Mouse (Mus musculus): Measurements from ENCODE around the gene Setx. TPM values are rescaled to one million over a fixed set of nuclear protein-coding genes. Genes with fewer than 3 reads are reported as not detected.
"Not testable (repeated sequence)": the region's sequence is repeated elsewhere in the genome, so short reads cannot be mapped to it uniquely, and the experiment has no call there.

Setx gene
- polyA plus RNA-seq (2015; fragmentation: Nextera tagmentation; extraction: Ambion mirVana), result 14.4 and 15.8 TPM in 2 replicates

DNA sequence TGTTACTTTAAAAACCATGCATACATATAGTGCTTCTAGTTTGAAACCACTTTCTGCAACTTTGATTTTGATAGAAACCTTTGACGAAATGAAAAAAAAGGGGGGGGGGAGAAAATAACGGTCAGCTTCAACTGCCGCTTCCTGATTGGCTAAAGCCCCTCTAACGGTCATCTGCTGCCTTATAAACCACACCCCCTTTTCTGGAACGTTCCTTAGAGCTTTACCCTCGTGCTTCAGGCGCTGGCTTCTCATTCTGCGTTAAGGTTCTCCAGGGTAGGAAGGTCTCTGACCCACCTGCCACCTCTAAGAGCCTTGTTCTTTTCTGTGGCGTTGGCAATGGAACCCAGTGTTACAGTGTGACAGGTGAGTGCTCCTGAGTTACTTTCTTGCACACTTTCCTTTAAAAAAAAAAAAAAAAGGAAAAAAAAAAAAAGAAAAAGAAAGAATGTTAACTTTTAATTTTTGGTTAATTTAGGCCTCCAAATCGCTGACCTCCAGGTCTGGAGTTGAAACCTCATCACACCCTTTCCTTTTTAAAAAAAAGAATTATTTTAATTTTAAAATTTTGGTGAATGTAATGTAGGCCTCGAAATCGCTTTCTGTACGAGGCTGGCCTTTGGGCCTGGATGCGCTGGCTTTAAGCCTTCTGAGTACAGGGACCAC lies at the start of gene Setx:
Gene Setx, plus strand, starts transcription at position 275 of the 663 bp plus-strand sequence.
- WGBS, result 66% methylated on average over 14 of the region's 14 CpGs
- H3K27ac ChIP-seq, result peak within 1 kb of the TSS; percentile 96
- peaks cover 12% of the 10 kb centered on the region for H3K4me1 ChIP-seq
- ATAC-seq (replicated peaks), result peak; percentile 19; the same call in 1 of the 2 replicates
- H3K4me3 ChIP-seq, result peak within 1 kb of the TSS; percentile 97
- H3K27me3 ChIP-seq (replicated peaks), result no peaks in the 10 kb centered on the region
- H3K9ac ChIP-seq, result peak within 1 kb of the TSS; percentile 93
- peak within 1 kb of the TSS; percentile 80 for H3K4me2 ChIP-seq
- H3K36me3 ChIP-seq (replicated peaks), result no peaks in the 10 kb centered on the region
- H3K9me3 ChIP-seq, result no peaks in the 10 kb centered on the region

DNA sequence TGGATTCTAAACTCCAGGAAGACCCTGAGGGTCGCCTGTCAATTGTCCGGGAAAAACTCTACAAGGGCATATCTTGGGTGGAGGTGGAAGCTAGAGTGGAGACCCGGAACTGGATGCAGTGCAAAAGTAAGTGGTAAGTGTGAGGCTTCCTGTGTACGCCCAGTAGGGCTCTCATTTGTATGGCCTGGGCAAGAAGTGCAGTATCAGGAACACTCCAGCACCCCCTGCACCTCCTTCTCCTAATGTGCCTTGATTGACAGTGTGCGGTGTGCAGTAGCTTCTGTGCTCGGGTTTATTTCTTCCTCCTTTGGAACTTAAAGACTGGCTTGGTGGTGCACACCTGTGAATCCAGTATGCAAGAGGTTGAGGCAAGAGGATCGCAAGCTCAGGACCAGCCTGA lies 49.3 kb upstream of the Setx start:
- no peak for ATAC-seq (replicated peaks)
- H3K27ac ChIP-seq, result no peak overlapping the region
- H3K4me1 ChIP-seq, result no peaks in the 10 kb centered on the region
- no peak overlapping the region for H3K4me2 ChIP-seq
- H3K27me3 ChIP-seq (replicated peaks), result no peaks in the 10 kb centered on the region
- H3K36me3 ChIP-seq (replicated peaks), result peaks cover 49% of the 10 kb centered on the region
- no peak overlapping the region for H3K9ac ChIP-seq
- 97% methylated on average over 7 of the region's 7 CpGs for WGBS
- H3K4me3 ChIP-seq, result no peak overlapping the region
- no peaks in the 10 kb centered on the region for H3K9me3 ChIP-seq

DNA sequence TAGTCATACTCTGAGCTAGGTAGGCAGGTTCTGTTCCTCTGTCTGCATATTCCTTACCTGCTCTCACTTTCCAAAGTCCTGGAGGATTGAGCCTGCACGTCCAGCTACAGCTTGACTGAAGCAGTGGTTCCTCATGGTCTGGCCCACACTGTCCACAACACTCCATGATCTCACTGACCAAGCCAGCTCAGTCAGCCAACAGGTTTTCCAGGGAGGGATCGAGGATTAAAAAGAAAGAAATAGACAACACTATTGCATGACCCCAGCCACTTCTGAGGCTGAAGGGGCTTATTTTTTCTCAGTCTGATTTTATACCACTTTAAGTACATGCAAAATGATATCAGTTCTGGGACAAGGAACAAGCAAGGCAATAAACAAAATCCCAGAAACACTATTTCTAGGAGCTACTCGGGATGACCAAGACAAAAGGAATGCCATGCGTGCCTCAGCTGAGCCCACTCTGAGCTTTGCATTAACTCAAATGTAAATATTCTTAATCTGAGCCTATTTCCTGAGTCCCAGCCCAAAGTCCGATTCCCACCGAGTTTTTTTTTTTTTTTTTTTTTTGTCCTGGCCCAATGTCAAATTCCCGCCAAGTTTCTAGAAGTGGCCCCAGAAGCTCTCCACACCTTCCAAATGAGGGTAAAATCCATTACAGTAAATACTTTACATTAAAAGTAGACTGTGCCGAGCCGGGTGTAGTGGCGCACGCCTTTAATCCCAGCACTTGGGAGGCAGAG lies 48.5 kb upstream of the Setx start:
- no peak for ATAC-seq (replicated peaks)
- peaks cover 46% of the 10 kb centered on the region for H3K36me3 ChIP-seq (replicated peaks)
- 91% methylated on average over 11 of the region's 11 CpGs for whole genome bisulfite sequencing

DNA sequence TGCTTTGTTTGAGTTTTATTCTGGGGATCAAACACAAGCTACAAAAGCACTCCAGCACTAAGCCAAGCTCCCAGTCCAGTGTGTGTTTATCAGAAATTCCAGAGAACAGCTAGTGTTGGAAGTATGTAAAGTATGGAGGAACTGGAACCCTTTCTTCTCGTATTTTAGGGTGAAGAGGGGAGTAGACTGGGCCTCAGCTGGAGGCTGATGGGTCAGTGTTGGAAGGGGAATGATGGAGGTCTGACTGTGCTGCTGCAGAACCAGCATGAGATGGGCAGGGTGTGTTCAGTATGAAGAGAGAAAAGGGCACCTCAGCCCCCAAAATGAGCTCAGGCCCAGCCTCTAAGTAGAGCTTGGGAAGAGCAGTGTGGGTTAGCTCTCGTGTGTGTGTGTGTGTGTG lies 47.8 kb upstream of the Setx start:
- Histone ChIP-seq H3K9me3 (no peaks in the 10 kb centered on the region), H3K4me1 (no peaks in the 10 kb centered on the region), H3K4me2 (no peak overlapping the region), H3K27ac (no peak overlapping the region), H3K36me3 (replicated peaks) (peaks cover 48% of the 10 kb centered on the region), H3K4me3 (no peak overlapping the region), H3K27me3 (replicated peaks) (no peaks in the 10 kb centered on the region), H3K9ac (no peak overlapping the region)
- no peak for ATAC-seq (replicated peaks)
- 98% methylated on average over 2 of the region's 2 CpGs for WGBS

More for the DNA sequence above, 48.5 kb upstream of the Setx start:
- H3K9ac ChIP-seq, result no peak overlapping the region
- H3K4me2 ChIP-seq, result no peak overlapping the region
- no peaks in the 10 kb centered on the region for H3K9me3 ChIP-seq
- H3K27ac ChIP-seq, result no peak overlapping the region
- no peak overlapping the region for H3K4me3 ChIP-seq
- no peaks in the 10 kb centered on the region for H3K4me1 ChIP-seq
- H3K27me3 ChIP-seq (replicated peaks), result no peaks in the 10 kb centered on the region

DNA sequence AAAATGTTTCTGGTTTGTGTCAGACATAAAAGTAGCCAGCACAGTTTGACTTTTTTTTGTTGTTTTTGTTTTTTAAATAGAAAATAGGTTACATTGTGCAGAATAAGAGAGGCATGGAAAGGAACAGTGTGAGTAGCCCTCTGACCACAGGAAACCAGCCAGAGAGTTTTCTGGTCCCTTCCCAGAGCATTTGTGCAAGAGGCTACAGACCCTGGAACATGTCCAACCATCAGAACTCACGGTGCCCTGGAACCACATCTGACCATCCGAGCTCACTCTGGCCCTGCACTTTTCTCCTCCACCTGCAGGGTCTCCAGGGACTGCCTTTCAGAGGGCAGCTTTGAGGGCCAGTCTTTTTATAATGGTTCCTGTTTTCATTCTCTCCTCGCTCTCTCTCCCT lies 42.0 kb upstream of the Setx start:
- H3K9ac ChIP-seq, result no peak overlapping the region
- WGBS, result 76% methylated on average over 3 of the region's 3 CpGs
- ATAC-seq (replicated peaks), result no peak
- H3K4me1 ChIP-seq, result no peaks in the 10 kb centered on the region
- H3K9me3 ChIP-seq, result no peaks in the 10 kb centered on the region
- no peak overlapping the region for H3K4me2 ChIP-seq
- H3K27ac ChIP-seq, result no peak overlapping the region
- H3K27me3 ChIP-seq (replicated peaks), result no peaks in the 10 kb centered on the region
- H3K36me3 ChIP-seq (replicated peaks), result peaks cover 70% of the 10 kb centered on the region
- H3K4me3 ChIP-seq, result no peak overlapping the region

DNA sequence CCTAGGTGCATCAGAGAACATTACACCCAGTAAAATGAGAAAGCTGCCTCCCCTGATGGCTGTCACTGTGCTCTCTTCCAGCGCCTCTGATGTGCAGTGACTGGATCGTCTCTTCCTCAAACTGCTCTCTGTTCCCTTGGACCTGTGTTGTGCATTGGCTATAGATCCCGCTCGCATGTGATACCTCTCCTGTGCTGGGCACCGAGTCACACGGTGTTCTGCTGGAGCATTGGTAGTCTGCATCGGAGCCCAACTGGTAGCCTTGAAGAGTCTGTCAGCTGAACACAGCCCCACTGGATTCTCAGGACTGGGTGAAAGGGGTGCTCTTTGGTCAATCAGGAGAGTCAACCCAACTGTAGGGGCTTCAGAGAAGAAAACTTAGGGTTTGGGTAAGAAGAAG lies 38.0 kb upstream of the Setx start:
- Histone ChIP-seq H3K4me3 (no peak overlapping the region), H3K4me2 (no peak overlapping the region), H3K9ac (no peak overlapping the region), H3K27ac (no peak overlapping the region), H3K27me3 (replicated peaks) (no peaks in the 10 kb centered on the region), H3K4me1 (no peaks in the 10 kb centered on the region), H3K36me3 (replicated peaks) (peaks cover 45% of the 10 kb centered on the region), H3K9me3 (no peaks in the 10 kb centered on the region)
- WGBS, result 97% methylated on average over 7 of the region's 7 CpGs
- no peak for ATAC-seq (replicated peaks)

DNA sequence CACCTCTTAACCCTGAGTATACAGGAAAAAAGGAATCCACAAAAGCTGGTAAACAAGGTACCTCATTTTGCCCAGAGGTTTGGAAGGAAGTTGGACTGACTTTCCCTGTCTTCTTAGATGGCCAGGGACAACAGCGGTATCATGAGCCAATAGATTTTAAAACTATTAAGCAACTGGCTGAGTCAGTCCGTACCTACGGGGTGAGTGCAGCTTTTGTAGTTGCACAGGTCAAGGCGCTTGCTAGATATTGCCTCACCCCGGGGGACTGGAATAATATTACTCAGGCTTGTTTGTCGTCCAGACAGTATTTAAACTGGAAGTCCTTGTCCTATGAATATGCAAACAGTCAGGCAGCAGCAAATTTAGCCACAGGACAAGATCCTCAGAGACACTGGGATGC lies 34.7 kb upstream of the Setx start:
- H3K4me3 ChIP-seq, result not testable (repeated sequence)

DNA sequence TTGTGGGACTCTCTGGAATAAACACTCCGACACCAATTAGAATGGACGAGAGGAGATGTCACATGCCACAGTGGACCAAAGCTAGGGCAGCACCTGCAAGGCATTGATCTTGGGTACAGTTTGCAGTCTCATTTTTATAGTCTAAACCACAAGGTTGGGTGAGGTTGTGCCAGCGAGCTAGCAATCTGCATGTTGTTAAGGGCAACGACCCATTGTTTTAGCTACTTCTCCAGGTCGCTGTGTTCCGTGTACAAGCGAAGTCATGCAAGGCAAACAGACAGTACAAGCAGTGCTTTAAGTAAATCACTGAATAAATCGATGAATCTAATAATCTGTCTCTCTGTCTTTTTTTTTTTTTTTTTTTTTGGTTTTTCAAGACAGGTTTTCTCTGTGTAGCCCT lies 28.3 kb upstream of the Setx start:
- Histone ChIP-seq H3K27me3 (replicated peaks) (no peaks in the 10 kb centered on the region), H3K4me3 (no peak overlapping the region), H3K27ac (no peak overlapping the region), H3K4me1 (no peaks in the 10 kb centered on the region), H3K36me3 (replicated peaks) (no peaks in the 10 kb centered on the region), H3K9me3 (no peaks in the 10 kb centered on the region), H3K9ac (no peak overlapping the region), H3K4me2 (no peak overlapping the region)
- ATAC-seq (replicated peaks), result no peak
- 90% methylated on average over 8 of the region's 8 CpGs for WGBS

More for the DNA sequence above, 34.7 kb upstream of the Setx start:
- not testable (repeated sequence) for H3K27me3 ChIP-seq (replicated peaks); H3K4me1 ChIP-seq; H3K9me3 ChIP-seq; ATAC-seq (replicated peaks); H3K9ac ChIP-seq; H3K27ac ChIP-seq; H3K4me2 ChIP-seq
- WGBS, result 76% methylated on average over 6 of the region's 6 CpGs
- peaks cover 24% of the 10 kb centered on the region for H3K36me3 ChIP-seq (replicated peaks)

DNA sequence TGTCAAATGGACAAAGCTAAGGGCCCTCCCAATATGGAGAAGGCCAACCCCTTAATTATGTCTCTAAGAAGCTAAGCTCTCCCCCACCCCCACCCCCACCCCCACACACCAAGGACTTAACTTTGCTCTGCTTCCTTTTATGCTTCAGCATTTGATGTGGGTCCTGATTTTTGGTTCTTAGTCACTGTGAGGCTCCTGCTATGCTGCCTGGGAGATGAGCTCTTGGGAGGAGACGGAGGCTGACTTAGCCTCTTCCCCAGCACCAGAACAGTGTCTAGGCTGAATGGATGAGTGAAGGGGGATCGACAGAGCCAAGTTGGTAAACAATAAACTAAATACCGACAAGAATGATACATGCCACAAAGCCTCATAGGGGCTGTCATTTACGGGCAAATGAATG lies 27.2 kb upstream of the Setx start:
- no peaks in the 10 kb centered on the region for H3K4me1 ChIP-seq
- H3K4me2 ChIP-seq, result no peak overlapping the region

DNA sequence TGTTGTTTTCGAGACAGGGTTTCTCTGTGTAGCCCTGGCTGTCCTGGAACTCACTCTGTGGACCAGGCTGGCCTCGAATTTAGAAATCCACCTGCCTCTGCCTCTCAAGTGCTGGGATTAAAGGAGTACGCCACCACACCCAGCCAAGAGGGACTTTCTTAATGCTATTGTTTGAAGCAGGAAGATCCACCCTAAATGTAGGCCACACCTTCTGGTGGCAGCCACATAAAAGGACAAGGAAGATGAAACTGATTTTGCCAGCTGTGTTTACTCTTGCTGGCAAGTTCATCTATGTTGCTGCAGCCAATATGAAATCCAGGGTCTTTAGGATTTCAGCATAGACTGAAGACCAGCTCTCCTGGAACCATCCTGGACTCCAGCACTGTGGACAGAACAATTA lies 26.5 kb upstream of the Setx start:
- Histone ChIP-seq H3K36me3 (replicated peaks) (no peaks in the 10 kb centered on the region), H3K9ac (no peak overlapping the region), H3K27ac (no peak overlapping the region), H3K9me3 (no peaks in the 10 kb centered on the region), H3K4me2 (no peak overlapping the region), H3K27me3 (replicated peaks) (no peaks in the 10 kb centered on the region), H3K4me3 (no peak overlapping the region), H3K4me1 (no peaks in the 10 kb centered on the region)
- ATAC-seq (replicated peaks), result no peak
- WGBS, result 92% methylated on average over 3 of the region's 3 CpGs

More for the DNA sequence above, 27.2 kb upstream of the Setx start:
- Histone ChIP-seq H3K36me3 (replicated peaks) (no peaks in the 10 kb centered on the region), H3K9me3 (no peaks in the 10 kb centered on the region), H3K9ac (no peak overlapping the region), H3K4me3 (no peak overlapping the region), H3K27ac (no peak overlapping the region), H3K27me3 (replicated peaks) (no peaks in the 10 kb centered on the region)
- ATAC-seq (replicated peaks), result no peak
- WGBS, result 37% methylated on average over 4 of the region's 4 CpGs

DNA sequence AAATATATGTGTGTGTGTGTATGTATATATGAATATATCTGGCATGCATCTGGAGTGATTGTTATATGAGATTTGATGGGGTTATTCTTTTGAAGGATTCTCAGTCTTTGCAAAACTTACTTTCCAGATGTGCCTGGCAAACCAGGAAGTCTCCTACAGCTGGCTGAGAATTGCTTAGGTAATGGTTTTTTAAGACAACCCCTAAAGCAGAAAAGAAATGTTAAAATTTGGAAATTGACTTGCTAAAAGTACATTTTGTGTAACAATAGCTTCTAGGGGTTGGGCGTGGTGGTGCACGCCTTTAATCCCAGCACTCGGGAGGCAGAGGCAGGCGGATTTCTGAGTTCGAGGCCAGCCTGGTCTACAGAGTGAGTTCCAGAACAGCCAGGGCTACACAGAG lies 26.0 kb upstream of the Setx start:
- WGBS, result 95% methylated on average over 5 of the region's 5 CpGs
- not testable (repeated sequence) for ATAC-seq (replicated peaks); H3K9me3 ChIP-seq; H3K4me1 ChIP-seq; H3K4me2 ChIP-seq; H3K4me3 ChIP-seq; H3K36me3 ChIP-seq (replicated peaks); H3K27ac ChIP-seq; H3K9ac ChIP-seq; H3K27me3 ChIP-seq (replicated peaks)

DNA sequence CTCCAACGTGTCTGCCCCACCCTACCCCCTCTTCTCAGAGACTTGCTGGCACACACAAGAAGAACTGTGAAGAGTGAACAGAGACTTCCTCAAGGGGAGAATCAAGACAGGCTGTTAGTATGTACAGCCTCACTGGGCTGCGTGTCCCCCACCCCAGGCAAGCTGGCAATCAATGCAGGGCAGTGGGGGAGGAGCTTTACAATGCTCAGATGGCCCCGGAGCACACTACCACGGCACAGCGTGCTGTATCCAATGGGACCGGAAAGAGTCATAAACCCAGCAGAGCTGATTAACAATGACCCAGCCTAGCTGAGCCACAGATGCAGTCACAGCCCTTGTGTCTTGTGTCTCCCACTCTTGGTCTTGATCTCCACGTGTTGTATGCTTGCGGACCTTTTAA lies 25.2 kb upstream of the Setx start:
- Histone ChIP-seq H3K4me1 (no peaks in the 10 kb centered on the region), H3K9me3 (no peaks in the 10 kb centered on the region), H3K36me3 (replicated peaks) (no peaks in the 10 kb centered on the region), H3K9ac (no peak overlapping the region), H3K27me3 (replicated peaks) (no peaks in the 10 kb centered on the region), H3K4me3 (no peak overlapping the region), H3K27ac (no peak overlapping the region), H3K4me2 (no peak overlapping the region)
- WGBS, result 74% methylated on average over 8 of the region's 8 CpGs
- ATAC-seq (replicated peaks), result no peak

DNA sequence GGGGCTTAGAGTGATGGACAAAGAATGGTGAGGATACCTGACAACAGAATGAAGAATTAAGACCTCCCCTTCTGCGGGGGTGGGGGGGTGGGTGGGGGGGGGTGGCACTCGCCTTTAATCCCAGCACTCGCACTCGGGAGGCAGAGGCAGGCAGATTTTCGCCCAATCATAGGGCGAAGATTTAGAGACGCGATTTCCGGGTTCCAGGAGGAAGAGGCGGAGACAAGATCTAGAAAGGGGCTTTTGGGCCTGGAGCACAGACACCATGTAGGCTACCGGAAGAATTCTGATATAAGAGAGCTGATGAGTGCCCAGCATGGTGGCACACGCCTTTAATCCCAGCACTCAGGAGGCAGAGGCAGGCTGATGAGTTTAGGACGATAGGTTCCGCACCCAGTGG lies 24.3 kb upstream of the Setx start:
- ATAC-seq (replicated peaks), result no peak
- Histone ChIP-seq H3K36me3 (replicated peaks) (no peaks in the 10 kb centered on the region), H3K4me2 (no peak overlapping the region), H3K9ac (no peak overlapping the region), H3K27ac (no peak overlapping the region), H3K4me1 (no peaks in the 10 kb centered on the region), H3K4me3 (no peak overlapping the region), H3K27me3 (replicated peaks) (no peaks in the 10 kb centered on the region), H3K9me3 (no peaks in the 10 kb centered on the region)
- WGBS, result 89% methylated on average over 14 of the region's 14 CpGs
